Mouse (Mus musculus) kidney, postnatal 14 days (tissue): ENCODE data around the gene Cxcl9.

Experiments used
- DNase-seq: peaks from one replicate; pipeline ENCODE4 v3.0.0; 2022; ENCODE audit warnings: mixed read lengths

Cxcl9 gene

GRCm38 (mm10) chr5:92277437-92278394 lies 50.2 kb downstream of the Cxcl9 start, which contains the start of gene Naaa:
Gene Naaa (minus strand): TSS chr5:92278170.
- DNase-seq: peak; percentile 91
